1 mouse cellular context compared by ENCODE assay signal in the genomic region with DNA sequence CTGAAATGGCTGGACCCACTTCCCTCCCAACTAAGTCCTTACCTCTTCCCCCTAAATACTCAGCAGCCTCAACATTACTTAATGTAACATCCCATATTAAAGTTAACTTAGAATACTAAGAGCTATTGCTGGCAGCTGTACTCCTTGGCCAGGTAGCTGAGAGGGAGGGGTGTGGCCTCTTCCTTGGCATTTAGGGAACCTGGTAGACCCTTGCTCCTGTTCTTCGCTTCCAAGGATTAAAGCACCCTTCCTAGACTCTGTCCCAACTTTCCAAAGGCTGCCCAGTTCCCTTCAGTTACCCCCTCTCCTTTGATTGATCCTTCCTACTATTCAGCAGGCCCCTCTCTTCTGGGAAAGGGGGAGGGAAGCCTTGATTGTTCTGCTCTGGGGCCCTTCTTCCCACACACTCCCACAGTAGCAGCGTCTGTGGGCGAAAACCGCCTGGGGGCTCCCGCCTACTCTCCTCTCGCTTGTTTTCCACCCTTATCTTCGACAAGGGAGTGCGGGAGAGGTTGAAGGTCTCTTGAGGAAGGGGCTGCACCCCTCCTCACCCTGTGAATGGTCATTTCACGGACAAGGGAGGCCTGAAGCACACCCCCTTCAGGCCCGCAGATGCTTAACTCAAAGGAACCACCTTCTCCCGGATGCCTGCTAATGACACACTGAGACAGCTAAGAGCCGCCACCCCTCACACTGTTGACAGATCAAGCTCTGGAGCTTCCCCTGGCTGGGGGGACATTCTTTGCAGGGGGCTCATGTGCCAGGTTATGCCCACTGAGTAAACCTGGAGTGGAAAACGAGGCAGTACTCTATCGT.
TF ChIP-seq lines count a peak whose summit lies in the region.

No protein-coding gene starts in this region.

TF ChIP-seq in ES-E14, 5 proteins besides CTCF, POLR2A, EP300 and RAD21 (continued from another document):
- TF ChIP-seq ZC3H11A (IDR thresholded peaks at IDR 0.05; ENCODE audit: borderline replicate concordance, low read depth, low read length), result no peak
- TF ChIP-seq CHD2 (IDR thresholded peaks at IDR 0.05; ENCODE audit: low read depth, low read length), result no peak
- TF ChIP-seq MAFK (IDR thresholded peaks at IDR 0.05; ENCODE audit: insufficient read depth, low read depth, low read length), result no peak
